Mouse (Mus musculus) ZHBTc4 (cell line): Measurements from ENCODE around the gene Zdhhc25.
A peak's percentile ranks its signal among the peaks of the same experiment; 100 is the strongest.

Source experiments
- DNase-seq: peaks from one replicate; pipeline ENCODE4 v3.0.0-alpha.2; 2011; ENCODE audit warnings: low read depth, low spot score

The Zdhhc25 gene

GRCm38 (mm10) chr15:88600002-88600401, at the start of gene Zdhhc25:
Gene Zdhhc25, plus strand, starts transcription at chr15:88600302.
- no peak for DNase-seq

DNA sequence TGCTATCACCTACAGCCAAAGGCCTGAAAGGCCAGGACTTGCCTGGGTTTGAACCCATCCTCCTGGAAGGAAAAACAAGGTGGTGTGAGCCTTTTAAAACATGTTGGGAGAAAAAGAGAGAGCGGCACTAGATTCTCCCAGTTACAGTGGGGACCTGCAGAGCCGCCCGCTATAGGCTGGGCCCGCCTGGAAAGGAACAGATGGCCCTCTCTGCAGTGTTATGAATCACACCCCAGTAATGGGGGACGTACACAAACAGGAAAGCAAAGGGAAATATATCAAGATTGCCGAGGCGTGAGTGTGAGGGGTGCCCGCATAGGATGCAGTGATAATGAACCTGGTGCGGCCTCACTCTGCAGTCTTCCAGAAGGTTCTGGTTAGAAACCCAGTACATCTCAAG, 47.2 kb upstream of the Zdhhc25 start:
- DNase-seq, result no peak

DNA sequence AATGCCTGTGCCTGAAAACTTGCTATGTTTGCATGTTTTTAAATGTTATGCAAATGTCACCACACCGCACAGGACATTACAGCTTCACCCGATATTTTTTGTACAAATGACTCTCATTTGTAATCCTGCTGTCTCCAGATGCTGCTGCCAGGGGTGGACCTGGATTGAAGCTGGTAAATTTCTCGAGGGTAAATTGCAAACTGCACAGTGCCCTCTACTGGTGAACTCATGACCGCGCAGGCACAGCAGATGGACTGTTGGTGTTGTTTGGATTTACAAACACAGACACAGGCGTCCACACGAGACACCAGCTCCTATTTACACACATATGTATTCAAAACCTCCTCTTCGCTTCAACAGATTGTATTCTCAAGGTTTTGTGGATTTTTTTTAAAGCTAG, 44.6 kb upstream of the Zdhhc25 start:
- peak; percentile 51 for DNase-seq

DNA sequence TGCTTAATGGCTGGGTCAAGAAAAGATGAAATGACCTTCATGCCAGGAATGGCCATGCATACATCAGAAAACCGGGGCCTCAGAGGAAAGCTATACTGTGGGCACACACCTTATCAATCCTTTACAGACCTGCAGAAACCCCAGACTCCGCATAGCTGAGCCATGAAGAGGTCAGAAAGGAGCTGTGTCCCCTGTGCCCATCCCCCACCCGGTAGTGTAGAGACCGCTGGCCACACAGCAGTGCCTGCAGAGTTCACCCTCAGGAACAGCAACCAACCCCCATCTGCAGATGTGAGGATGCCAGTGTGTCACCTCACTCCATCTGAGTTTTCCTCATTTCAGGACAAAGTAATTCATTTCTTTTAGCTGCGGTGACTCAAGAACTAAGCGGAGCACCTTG, 39.5 kb upstream of the Zdhhc25 start:
- no peak for DNase-seq

DNA sequence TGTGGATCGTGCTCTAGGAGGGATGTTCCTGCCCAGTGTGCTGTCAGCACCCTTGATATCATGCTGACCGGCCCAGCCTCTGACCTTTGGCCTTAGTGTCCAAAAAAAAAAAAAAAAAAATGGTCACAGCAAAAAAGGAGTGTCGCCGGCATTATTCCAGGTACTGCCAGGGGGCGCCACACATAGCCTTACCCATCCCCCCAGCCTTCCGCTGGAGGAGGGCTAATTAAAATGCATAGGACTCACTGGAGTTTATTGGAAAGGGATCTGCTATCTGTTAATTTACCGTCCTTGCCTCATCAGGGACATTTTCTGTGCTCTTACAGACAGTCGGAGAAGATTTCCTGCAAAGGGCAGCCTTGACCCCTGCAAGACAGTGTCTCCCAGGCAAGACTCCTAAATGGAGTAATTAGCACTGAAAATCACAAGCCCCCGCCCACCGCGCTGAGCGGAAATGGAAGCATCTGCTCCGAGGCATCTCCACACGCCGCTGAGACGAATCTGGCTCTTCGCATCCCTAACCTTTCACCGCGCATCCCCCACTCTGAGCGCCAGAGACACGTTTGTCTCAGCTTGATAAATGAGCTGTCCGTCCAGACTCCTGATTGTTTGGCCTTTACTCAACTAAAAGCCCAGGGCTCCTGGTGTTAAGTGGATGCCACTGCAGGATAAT, 38.9 kb upstream of the Zdhhc25 start:
- DNase-seq, result peak; percentile 43

GRCm38 (mm10) chr15:88565307-88565706, 34.8 kb upstream of the Zdhhc25 start:
- no peak for DNase-seq

GRCm38 (mm10) chr15:88565806-88566205, 34.3 kb upstream of the Zdhhc25 start:
- DNase-seq, result no peak

DNA sequence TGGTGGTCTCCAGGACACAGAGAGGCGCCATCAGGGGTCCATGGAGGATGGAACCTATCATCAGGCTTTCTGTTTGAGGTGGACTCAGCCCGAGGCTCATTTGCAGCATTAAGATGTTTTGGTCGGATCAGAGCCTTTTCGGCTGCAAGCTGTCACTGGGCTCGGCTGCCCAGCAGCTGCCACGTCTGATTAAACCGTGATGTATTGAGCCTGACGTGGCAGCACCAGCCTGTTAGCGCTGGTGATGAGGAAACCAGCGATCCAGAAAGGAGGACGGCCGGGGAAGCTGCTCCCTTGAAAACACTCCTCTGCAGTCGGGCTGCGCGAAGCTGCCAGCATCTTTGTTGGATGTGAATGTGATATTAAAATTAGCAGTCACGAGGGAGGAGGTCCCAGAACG, 29.4 kb upstream of the Zdhhc25 start:
- no peak for DNase-seq

GRCm38 (mm10) chr15:88579461-88579860, 20.6 kb upstream of the Zdhhc25 start:
- no peak for DNase-seq

DNA sequence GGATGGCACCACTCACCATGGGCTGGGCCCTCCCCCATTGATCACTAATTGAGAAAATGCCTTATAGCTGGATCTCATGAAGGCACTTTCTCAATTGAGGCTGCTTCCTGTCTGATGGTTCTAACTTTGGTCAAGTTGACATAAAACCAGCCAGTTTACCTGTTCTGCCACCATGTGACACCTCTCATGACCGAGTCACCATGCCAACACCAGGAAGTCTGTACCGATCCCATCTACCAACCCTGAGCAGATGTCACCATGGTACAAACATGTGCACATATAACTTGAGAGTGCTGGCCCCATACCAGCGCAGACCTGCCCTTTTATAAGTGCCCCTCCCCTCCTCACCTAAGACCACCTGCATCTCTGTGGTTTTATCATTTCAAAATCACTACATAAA, 2.4 kb downstream of the Zdhhc25 start:
- no peak for DNase-seq

GRCm38 (mm10) chr15:88603091-88603732, 3.1 kb downstream of the Zdhhc25 start:
- DNase-seq, result no peak

DNA sequence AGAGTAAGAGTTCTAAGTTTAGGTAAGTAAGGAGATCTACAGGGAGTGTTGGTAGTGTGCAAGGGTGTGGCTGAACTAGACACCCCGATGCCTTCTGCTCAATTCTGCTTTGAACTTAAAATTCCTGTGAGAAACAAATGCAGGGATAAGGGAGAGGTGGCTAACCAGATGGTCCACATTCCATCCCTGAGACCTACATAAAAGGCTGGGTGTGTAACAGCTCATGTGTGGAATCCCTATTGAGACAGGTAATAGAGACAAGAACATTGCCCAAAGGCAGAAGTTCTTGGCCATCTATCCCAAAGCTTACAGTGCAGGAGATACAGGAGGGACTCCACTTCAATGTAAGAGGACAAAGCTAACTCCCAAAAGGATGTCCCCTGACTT, 3.6 kb downstream of the Zdhhc25 start:
- DNase-seq, result peak; percentile 37

- no peak for DNase-seq
Observed at GRCm38 (mm10) chr15:88604669-88605414, 4.7 kb downstream of the Zdhhc25 start.

- no peak for DNase-seq
Observed at GRCm38 (mm10) chr15:88605415-88605785, 5.3 kb downstream of the Zdhhc25 start.

GRCm38 (mm10) chr15:88617125-88617524, 17.0 kb downstream of the Zdhhc25 start:
- no peak for DNase-seq

DNA sequence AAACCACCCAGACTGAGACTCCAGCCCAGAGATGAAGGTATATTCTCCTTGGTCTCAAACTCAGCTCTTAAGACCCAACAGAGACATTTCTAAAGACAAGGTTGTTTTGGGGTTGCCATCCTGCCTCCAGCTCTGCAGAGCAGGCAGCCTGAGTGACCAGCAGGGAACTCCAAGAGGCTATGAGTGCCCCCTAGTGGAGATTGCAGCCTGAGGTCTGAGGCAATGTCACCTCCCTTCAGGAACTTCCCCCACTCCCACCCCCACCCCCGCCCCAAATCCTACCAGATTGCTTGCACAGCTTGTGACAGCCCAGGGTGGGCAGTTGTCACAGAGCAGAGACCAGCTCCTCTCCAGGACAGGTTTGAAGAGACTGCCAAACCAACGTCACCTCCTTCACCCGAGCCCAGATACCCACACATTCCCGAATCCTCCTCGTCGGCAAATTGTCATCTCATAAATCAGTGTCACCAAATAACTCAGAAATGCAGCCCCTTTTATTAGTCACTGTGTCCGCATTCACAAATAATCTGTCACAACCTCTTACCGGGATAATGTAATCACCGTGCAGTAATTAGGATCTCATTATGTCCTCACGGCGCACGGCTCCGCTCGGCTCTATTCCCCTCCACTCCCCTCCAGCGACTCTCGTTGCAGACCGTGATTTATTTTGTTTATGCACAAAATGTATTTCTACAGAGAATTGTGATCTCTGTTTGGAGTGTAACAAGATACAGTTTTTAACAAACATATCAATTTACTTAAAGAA, 18.1 kb downstream of the Zdhhc25 start:
- DNase-seq, result peak; percentile 47

DNA sequence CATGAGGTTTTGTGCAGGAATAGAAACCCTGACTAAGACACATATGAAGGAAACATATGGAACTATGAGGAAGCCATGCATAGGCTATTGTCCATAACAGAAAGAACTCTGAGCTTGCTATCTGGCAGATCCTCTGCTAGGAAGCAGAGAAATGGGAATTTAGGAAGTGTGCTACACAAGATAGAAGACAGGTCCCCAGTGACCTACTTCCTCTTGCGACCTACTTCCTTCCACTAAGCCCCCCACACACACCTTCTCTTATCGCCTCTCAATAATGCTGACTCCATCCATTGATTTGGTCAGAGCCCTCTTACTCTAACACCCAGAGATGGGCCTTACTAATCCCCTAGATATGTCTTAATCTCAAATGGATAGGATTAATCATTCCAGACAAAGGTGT, 19.9 kb downstream of the Zdhhc25 start:
- DNase-seq, result no peak

GRCm38 (mm10) chr15:88623891-88624290, 23.8 kb downstream of the Zdhhc25 start:
- DNase-seq, result no peak

GRCm38 (mm10) chr15:88624874-88625277, 24.8 kb downstream of the Zdhhc25 start:
- no peak for DNase-seq

- no peak for DNase-seq
Observed at GRCm38 (mm10) chr15:88625303-88626066, 25.4 kb downstream of the Zdhhc25 start.

- DNase-seq, result no peak
Observed at GRCm38 (mm10) chr15:88626886-88627488, 26.9 kb downstream of the Zdhhc25 start.
